Mouse (Mus musculus) heart, embryonic 14.5 days (tissue): Measurements from ENCODE around the gene Uvrag. TPM values are rescaled to one million over a fixed set of nuclear protein-coding genes. Genes with fewer than 3 reads are reported as not detected.
A peak's percentile ranks its signal among the peaks of the same experiment; 100 is the strongest.

Experiments
- ATAC-seq: fragments of 200-750 bp; cut with Nextera tagmentation; 2 replicates; pipeline ENCODE4 v1.8.0; 2017; ENCODE audit warnings: low read depth, moderate TSS enrichment; ENCODE audit not compliant: insufficient number of reproducible peaks, insufficient read depth, low FRiP score
- H3K27ac ChIP-seq, 2 experiments: fragments of 200-500 bp in 1 of 2; fragments of 300-500 bp in 1 of 2; sonication (generic) in 1 of 2; replicated peaks in 1 of 2; 2 replicates each; pipeline ENCODE4 v1.5.1; 2012 to 2014; ENCODE audit warnings: low read depth in 2 of 2, low read length in 2 of 2, control low read depth in 1 of 2, mild to moderate bottlenecking in 1 of 2, mixed read lengths in 1 of 2; ENCODE audit not compliant: control insufficient read depth in 1 of 2, insufficient read depth in 1 of 2
- H3K27me3 ChIP-seq: fragments of 300-500 bp; sonication (generic); 2 replicates; pipeline ENCODE4 v1.6.1; 2014; ENCODE audit warnings: mild to moderate bottlenecking, low read length, control low read depth; ENCODE audit not compliant: control insufficient read depth, insufficient read depth
- H3K36me3 ChIP-seq: fragments of 300-500 bp; sonication (generic); 2 replicates; pipeline ENCODE4 v1.6.1; 2014; ENCODE audit warnings: mild to moderate bottlenecking, control low read depth, low read length, mixed read lengths; ENCODE audit not compliant: control insufficient read depth, insufficient read depth
- H3K4me1 ChIP-seq, 2 experiments: fragments of 200-500 bp in 1 of 2; fragments of 300-500 bp in 1 of 2; sonication (generic) in 1 of 2; 2 replicates each; pipeline ENCODE4 v1.6.1; 2012 to 2014; ENCODE audit warnings: low read length in 2 of 2, control low read depth in 1 of 2, mixed read lengths in 1 of 2; ENCODE audit not compliant: control insufficient read depth in 2 of 2, insufficient read depth in 2 of 2
- H3K4me2 ChIP-seq: fragments of 300-500 bp; sonication (generic); 2 replicates; pipeline ENCODE4 v1.6.1; 2014; ENCODE audit warnings: mild to moderate bottlenecking, low read length
- H3K4me3 ChIP-seq, 2 experiments: fragments of 200-500 bp in 1 of 2; fragments of 300-500 bp in 1 of 2; sonication (generic) in 1 of 2; 2 replicates each; pipeline ENCODE4 v1.5.1; 2012 to 2014; ENCODE audit warnings: low read length in 2 of 2, mild to moderate bottlenecking in 2 of 2, control low read depth in 1 of 2, low read depth in 1 of 2, moderate library complexity in 1 of 2; ENCODE audit not compliant: control insufficient read depth in 1 of 2, insufficient read depth in 1 of 2
- H3K9ac ChIP-seq: fragments of 300-500 bp; sonication (generic); 2 replicates; pipeline ENCODE4 v1.6.1; 2014; ENCODE audit warnings: mild to moderate bottlenecking, low read length
- H3K9me3 ChIP-seq: fragments of 300-500 bp; sonication (generic); 2 replicates; pipeline ENCODE4 v1.6.1; 2016; ENCODE audit warnings: low read length, control low read depth; ENCODE audit not compliant: control insufficient read depth
- WGBS: fragments of 180-500 bp; shearing (Covaris S2); extraction: QIAGEN DNeasy Blood & Tissue Kit; methylation state at CpG from one replicate; pipeline ENCODE4 v1.1.7; 2014; 5-methylcytosine and 5-hydroxymethylcytosine counted together
- polyA plus RNA-seq: library from polyadenylated mRNA; unstranded; fragments of >200 nt; fragmentation: Nextera tagmentation; extraction: Ambion mirVana; gene quantifications from 2 replicates; pipeline ENCODE4 v1.2.1, GENCODE M21; 2014

Uvrag gene
- polyA plus RNA-seq, 1 experiment from 2014 or later, result 18.9 TPM

DNA sequence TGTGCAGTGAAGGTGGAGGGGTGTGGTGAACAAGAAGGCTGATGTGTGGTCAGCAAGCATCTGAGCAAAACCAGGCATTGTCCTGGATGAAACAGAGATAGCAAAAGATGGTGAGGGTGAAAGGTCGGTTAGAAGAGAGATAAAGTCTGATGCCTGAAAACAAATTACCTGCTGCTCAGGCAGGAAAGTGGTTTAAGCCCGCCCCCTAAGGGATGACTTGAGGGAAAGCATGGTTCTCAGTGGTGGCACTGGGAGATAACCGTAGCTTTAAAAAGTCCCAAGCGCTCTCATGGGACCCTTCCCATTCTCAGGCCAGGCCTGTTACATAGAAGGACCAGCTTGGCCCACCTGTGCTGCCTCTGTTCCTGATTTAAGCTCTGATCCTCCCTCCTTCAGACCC lies 119.7 kb downstream of the Uvrag start:
- peak overlapping the region; percentile 41 to 49; a peak in 2 of 4 replicates for H3K27ac ChIP-seq

DNA sequence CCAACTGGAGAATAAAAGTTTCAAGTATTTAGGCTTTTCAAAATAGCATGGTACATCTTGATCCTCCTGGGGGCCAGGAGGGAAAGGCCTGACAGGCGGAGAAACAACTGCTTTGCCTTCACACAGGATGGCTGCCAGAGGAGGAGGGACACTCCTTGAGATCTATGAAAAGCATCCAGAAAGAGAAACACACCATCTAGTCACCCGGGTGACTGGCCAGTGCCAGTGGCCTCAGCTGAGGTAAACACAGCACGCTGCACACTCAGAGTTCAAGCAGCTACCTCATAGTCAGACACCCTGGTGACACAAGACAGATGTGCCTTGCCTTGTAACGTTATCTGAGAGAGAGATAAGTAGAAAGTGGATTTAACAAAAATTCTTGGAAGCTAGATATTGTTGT lies 120.6 kb downstream of the Uvrag start:
- ATAC-seq, result no peak; the same call in 1 of the 2 replicates
- Histone ChIP-seq H3K4me3 (no peak overlapping the region), H3K9ac (peak overlapping the region; percentile 6; the same call in 1 of the 2 replicates), H3K27ac (peak overlapping the region; percentile 10 to 44; a peak in 3 of 4 replicates), H3K36me3 (no peaks in the 10 kb centered on the region), H3K4me2 (no peak overlapping the region), H3K27me3 (no peaks in the 10 kb centered on the region), H3K9me3 (no peaks in the 10 kb centered on the region), H3K4me1 (peaks cover 17 to 32% of the 10 kb centered on the region in 2 experiments)
- 11% methylated on average over 4 of the region's 4 CpGs for WGBS

More for the DNA sequence above, 119.7 kb downstream of the Uvrag start:
- no peak overlapping the region for H3K4me2 ChIP-seq
- H3K27me3 ChIP-seq, result no peaks in the 10 kb centered on the region
- no peaks in the 10 kb centered on the region for H3K36me3 ChIP-seq
- H3K4me3 ChIP-seq, result no peak overlapping the region
- no peaks in the 10 kb centered on the region for H3K9me3 ChIP-seq
- no peak for ATAC-seq
- 36% methylated on average over 4 of the region's 4 CpGs for WGBS
- peaks cover 15 to 32% of the 10 kb centered on the region in 2 experiments for H3K4me1 ChIP-seq
- no peak overlapping the region for H3K9ac ChIP-seq

DNA sequence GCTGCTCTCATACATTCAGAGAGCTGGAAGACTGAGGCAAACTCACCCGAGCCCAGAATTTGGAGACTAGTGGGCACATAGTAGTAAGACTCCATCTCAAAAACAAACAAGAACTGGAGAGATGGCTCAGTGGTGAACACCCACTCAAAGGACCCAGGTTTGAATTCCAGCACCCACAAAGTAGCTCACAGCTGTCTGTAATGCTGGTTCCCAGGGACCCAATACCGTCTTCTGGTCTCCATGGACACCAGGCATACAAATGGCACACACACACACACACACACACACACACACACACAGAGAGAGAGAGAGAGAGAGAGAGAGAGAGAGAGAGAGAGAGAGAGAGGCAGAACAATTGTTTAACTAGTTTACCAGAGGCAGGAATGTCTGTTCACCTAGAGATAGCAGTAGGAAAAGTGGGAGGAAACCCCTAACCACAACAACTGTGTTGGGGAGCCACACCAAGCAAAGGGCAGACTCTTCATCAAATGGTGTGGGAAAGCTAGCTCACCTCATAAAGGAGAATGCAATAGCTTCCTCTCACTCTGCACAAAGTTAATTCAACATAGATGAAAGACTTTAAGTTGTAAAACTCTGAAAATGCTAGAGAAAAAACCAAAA lies 123.6 kb downstream of the Uvrag start:
- no peak overlapping the region for H3K4me3 ChIP-seq
- no peak overlapping the region for H3K9ac ChIP-seq
- H3K27ac ChIP-seq, result no peak overlapping the region
- no peak for ATAC-seq
- H3K9me3 ChIP-seq, result no peaks in the 10 kb centered on the region
- H3K36me3 ChIP-seq, result no peaks in the 10 kb centered on the region
- 73% methylated on average over 2 of the region's 2 CpGs for WGBS
- H3K27me3 ChIP-seq, result no peaks in the 10 kb centered on the region
- H3K4me1 ChIP-seq, result peaks cover 19 to 28% of the 10 kb centered on the region in 2 experiments
- H3K4me2 ChIP-seq, result no peak overlapping the region

DNA sequence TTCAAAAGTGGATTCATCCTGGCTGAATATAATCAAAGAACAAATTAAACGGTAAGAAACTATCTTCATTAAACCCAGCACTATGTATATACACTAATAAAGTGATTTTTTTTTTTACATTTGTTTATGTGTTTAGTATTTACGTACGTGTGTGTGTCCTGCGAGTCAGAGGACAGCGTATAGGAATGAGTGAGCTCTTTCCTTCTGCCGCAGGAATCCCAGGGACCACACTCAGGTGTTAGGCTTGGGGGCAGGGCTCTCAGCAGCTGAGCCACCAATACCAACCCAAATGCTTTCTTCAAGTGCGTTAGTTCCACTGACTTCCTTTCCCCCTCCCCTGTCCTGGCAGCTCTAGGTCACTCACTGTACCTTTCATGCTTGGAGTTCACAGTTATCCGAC lies 125.0 kb downstream of the Uvrag start:
- 77% methylated on average over 8 of the region's 8 CpGs for WGBS

DNA sequence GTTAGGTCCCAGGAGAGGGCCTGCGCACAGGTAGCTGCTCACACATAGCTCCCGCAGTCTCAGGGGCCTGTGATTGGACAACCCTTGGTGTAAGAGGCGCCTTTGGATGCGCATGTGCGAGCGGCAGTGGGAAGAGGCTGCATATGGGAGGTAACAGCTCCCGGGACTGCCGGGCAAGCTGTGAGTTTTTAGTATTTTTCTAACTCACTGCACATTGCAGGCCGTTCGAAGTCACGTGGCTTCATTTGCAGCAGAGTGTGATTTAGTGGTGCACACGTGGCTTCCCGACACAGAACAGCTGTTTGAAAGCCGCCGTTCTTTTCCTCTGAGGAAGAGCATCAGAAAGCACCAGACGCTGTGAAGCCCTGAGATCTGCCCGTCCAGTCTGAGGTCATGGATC lies 125.5 kb downstream of the Uvrag start:
- H3K4me3 ChIP-seq, result no peak overlapping the region
- 78% methylated on average over 17 of the region's 17 CpGs for WGBS
- no peak overlapping the region for H3K4me2 ChIP-seq
- no peaks in the 10 kb centered on the region for H3K27me3 ChIP-seq
- H3K27ac ChIP-seq, result no peak overlapping the region
- H3K4me1 ChIP-seq, result peaks cover 10 to 19% of the 10 kb centered on the region in 2 experiments; a peak in 3 of 4 replicates
- H3K9me3 ChIP-seq, result no peaks in the 10 kb centered on the region
- H3K36me3 ChIP-seq, result no peaks in the 10 kb centered on the region
- no peak for ATAC-seq
- no peak overlapping the region for H3K9ac ChIP-seq

More for the DNA sequence above, 125.0 kb downstream of the Uvrag start:
- Histone ChIP-seq H3K27me3 (no peaks in the 10 kb centered on the region), H3K9ac (no peak overlapping the region), H3K36me3 (no peaks in the 10 kb centered on the region), H3K27ac (no peak overlapping the region), H3K4me3 (no peak overlapping the region), H3K4me1 (peaks cover 14 to 23% of the 10 kb centered on the region in 2 experiments), H3K9me3 (no peaks in the 10 kb centered on the region), H3K4me2 (no peak overlapping the region)
- no peak for ATAC-seq

DNA sequence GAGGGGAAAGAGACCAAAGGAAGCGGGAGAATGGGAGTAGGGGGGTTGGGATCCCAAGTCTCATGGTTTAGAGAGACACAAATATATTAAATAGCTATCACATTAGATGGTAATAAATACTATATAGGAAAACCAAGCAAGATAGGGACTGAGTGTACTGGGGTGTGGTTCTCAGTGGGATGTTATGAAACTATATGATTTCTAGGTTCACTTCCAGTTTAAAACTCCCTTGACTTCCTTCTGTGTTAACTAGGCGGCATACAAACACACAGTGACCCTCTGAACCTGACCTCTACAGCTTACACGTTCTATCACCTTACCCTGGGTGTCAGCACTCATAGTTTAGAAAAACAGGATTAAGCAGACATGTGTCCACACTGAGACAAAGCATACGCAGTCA lies 126.3 kb downstream of the Uvrag start:
- peaks cover 9 to 11% of the 10 kb centered on the region in 2 experiments; a peak in 3 of 4 replicates for H3K4me1 ChIP-seq
- no peaks in the 10 kb centered on the region for H3K9me3 ChIP-seq
- no peaks in the 10 kb centered on the region for H3K27me3 ChIP-seq
- H3K9ac ChIP-seq, result no peak overlapping the region
- H3K4me2 ChIP-seq, result no peak overlapping the region
- ATAC-seq, result no peak
- H3K27ac ChIP-seq, result no peak overlapping the region
- H3K4me3 ChIP-seq, result no peak overlapping the region
- H3K36me3 ChIP-seq, result no peaks in the 10 kb centered on the region
- WGBS, result 55% methylated on average over 4 of the region's 4 CpGs

DNA sequence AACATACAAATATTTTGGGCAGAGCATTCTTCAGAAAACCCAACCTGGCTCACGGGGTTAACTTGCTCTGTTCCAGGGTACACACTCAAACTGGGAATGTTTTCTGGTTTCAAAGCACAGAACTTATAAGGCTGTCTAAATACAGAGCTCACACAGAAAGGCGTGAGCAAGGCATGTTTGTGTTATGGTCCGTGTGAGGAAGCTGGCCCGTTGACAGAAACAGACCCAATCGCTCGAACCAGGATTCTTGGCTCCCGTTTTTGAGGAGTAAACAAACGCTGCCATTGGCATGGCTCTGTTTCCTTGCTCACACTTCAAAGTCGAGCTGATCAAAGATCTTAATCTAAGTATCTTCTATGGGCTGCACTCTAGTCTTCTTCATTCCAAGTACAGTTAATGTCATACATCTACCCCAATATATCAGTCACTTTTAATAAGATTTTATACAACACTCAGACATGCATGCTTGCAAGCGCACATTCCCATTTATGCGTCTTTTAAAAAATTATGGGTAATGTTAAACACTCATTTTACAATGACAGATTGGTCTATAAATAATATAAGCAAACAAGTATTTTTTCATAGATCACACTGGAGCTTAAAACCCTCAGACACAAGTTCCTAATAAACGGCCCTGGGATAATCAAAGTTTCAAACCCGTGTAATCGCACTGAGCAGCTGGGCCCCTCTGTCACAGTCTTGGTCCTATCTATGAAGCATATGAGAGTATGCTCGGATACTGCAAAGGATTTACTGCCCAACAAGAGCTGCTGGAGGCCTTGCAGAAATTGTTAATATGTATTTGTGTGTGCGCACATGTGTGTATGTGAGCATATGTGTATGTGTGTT lies 133.2 kb downstream of the Uvrag start:
- Histone ChIP-seq H3K9ac (no peak overlapping the region), H3K36me3 (peaks cover 14% of the 10 kb centered on the region), H3K4me1 (0 out of 4 replicates have a peak, but pooled peaks cover 0 to 2% of the 10 kb centered on the region in 2 experiments), H3K4me3 (no peak overlapping the region), H3K9me3 (no peaks in the 10 kb centered on the region), H3K27me3 (no peaks in the 10 kb centered on the region), H3K27ac (no peak overlapping the region), H3K4me2 (no peak overlapping the region)
- ATAC-seq, result no peak
- WGBS, result 81% methylated on average over 16 of the region's 16 CpGs
